Mouse (Mus musculus) activated CD4-positive, CD25-positive, alpha-beta regulatory T cell, adult 4 months (primary cell): ENCODE measurements around the gene Plch2. TPM values are rescaled to one million over a fixed set of nuclear protein-coding genes. Genes with fewer than 3 reads are reported as not detected.

ENCODE experiments used
- ATAC-seq: one replicate; pipeline ENCODE4 v1.8.0; 2017
- polyA plus RNA-seq, 2 experiments: library from polyadenylated mRNA; unstranded; fragments of 100-300 nt; shearing (Covaris generic); gene quantifications; one replicate each; pipeline ENCODE4 v1.2.1; 2017

The Plch2 gene
- polyA plus RNA-seq, 2 experiments from 2014 or later: not detected

GRCm38 (mm10) chr4:154952461-154953241 is 103.9 kb downstream of the Plch2 start:
- ATAC-seq: no peak

- ATAC-seq: no peak
Observed at GRCm38 (mm10) chr4:154949589-154949982, 107.0 kb downstream of the Plch2 start.

GRCm38 (mm10) chr4:154948940-154949588 is 107.5 kb downstream of the Plch2 start:
- no peak for ATAC-seq

GRCm38 (mm10) chr4:154948066-154948939 is 108.3 kb downstream of the Plch2 start:
- ATAC-seq: no peak

- no peak for ATAC-seq
Observed at GRCm38 (mm10) chr4:154946319-154946718, 110.3 kb downstream of the Plch2 start.

- ATAC-seq: peak; percentile 68
Observed at GRCm38 (mm10) chr4:154944121-154944590, 112.4 kb downstream of the Plch2 start.

- ATAC-seq: peak; percentile 1
Observed at GRCm38 (mm10) chr4:154943323-154944039, 113.1 kb downstream of the Plch2 start.

- peak; percentile 71 for ATAC-seq
Observed at GRCm38 (mm10) chr4:154942632-154943322, 113.8 kb downstream of the Plch2 start.

GRCm38 (mm10) chr4:154941831-154942230 is 114.8 kb downstream of the Plch2 start:
- ATAC-seq: no peak

GRCm38 (mm10) chr4:154940156-154940555 is 116.4 kb downstream of the Plch2 start:
- ATAC-seq: no peak

- no peak for ATAC-seq
Observed at GRCm38 (mm10) chr4:154937746-154938145, 118.8 kb downstream of the Plch2 start.

- ATAC-seq: peak; percentile 88
Observed at GRCm38 (mm10) chr4:154936542-154937255, 119.9 kb downstream of the Plch2 start.

GRCm38 (mm10) chr4:154935788-154936187 is 120.8 kb downstream of the Plch2 start:
- ATAC-seq: peak; percentile 49

- no peak for ATAC-seq
Observed at GRCm38 (mm10) chr4:154934800-154935199, 121.8 kb downstream of the Plch2 start.

GRCm38 (mm10) chr4:154933306-154933907 is 123.2 kb downstream of the Plch2 start:
- ATAC-seq: no peak

Other genes with a start within 250 kb of the Plch2 start
- gene Ttc34, start 219.3 kb downstream of the Plch2 start, polyA plus RNA-seq: not detected
- gene Mmel1, start 187.2 kb downstream of the Plch2 start, polyA plus RNA-seq: not detected
- gene Fam213b, start 157.6 kb downstream of the Plch2 start, polyA plus RNA-seq: 1 to 10 TPM; 6.5 to 7.6 TPM
- gene Tnfrsf14, start 128.2 kb downstream of the Plch2 start, polyA plus RNA-seq: 100 to 1,000 TPM in 1 of 2 experiments, 10 to 100 TPM in 1; 57.3 to 109 TPM
- 1 to 10 TPM; 1.0 to 1.1 TPM for gene Hes5, start 95.9 kb downstream of the Plch2 start, polyA plus RNA-seq
- gene Pank4, start 92.7 kb downstream of the Plch2 start, polyA plus RNA-seq: 10 to 100 TPM; 37.4 to 40.1 TPM
- gene Pex10, start 10.2 kb upstream of the Plch2 start, polyA plus RNA-seq: 1 to 10 TPM; 5.6 to 8.6 TPM
- 100 to 1,000 TPM; 109 to 129 TPM for gene Rer1, start 29.6 kb upstream of the Plch2 start, polyA plus RNA-seq
- 1 to 10 TPM; 1.2 to 1.6 TPM for gene Morn1, start 29.8 kb upstream of the Plch2 start, polyA plus RNA-seq
- 10 to 100 TPM; 24.7 to 25.0 TPM for gene Ski, start 165.8 kb upstream of the Plch2 start, polyA plus RNA-seq
- 10 to 100 TPM; 45.1 to 54.9 TPM for gene Faap20, start 193.0 kb upstream of the Plch2 start, polyA plus RNA-seq